Mouse (Mus musculus) A20 (cell line): ENCODE results near the gene Fbn1.
"Not testable (repeated sequence)": the region's sequence is repeated elsewhere in the genome, so short reads cannot be mapped to it uniquely, and the experiment has no call there.

ENCODE experiments used
- DNase-seq: peaks from one replicate; pipeline ENCODE4 v3.0.0-alpha.2; 2011; ENCODE audit warnings: low read depth, low spot score

Gene Fbn1

DNA sequence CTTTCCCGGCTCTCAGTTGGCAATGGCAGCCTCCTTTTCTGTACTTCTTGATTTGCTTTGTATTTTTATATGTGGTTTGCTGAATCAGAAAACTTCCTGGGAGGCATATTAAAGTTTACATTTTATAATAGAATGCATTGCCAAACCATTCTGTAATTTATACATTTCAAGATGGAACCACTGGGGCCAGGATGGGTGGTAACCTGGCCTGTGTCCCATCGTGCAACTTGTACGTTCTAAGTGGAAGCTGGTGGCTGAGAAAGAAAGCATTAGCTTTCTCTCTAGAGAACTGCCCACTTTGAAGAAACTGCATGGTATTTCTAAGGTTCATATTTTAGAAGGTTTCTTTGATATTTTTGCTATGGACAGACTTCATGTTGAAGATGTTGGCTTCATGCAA, 212.3 kb downstream of the Fbn1 start:
- DNase-seq, result no peak

DNA sequence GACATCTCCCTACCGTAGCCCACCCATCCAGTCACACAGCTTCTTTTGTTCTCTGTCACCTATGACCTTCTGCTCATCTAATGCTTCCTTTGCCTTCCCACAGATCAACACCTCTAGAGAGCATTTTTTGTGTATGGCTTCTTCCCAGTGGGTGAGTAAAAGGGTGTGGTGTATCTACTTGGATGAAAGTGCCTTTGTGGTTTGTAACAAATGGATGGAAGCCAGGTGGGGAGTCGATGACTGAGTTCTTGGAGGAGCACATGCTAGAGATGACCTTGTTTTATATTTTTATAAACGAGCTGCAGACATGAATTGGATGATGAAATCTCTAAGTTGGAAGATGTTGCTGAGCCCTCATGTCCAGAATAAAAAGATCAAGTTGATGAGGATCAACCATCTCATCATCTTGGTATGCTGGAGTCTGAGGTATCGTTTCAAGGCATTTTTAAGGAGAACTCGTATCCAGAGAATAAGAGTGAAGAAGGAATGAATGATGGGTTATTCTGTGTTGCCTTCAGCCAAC, 213.8 kb downstream of the Fbn1 start:
- DNase-seq, result no peak

DNA sequence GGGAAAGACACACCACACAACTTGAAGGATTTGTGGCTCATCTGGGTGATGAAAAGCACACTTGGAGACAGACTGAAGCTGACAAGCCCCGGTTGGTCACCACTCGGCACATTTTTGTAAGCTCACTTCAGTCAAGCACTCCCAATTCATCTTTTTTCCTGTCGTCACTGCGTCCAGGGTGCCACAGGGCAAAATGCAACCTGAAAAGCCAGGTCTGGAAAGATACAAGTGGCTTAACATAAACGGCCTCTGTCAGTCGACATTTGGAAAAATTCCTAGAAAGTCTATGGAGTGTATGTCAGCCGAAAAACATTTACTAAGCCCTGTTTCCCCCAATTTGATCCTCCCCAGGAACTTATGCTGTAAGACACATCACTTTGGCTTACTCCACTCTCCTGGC, 215.2 kb downstream of the Fbn1 start:
- no peak for DNase-seq

DNA sequence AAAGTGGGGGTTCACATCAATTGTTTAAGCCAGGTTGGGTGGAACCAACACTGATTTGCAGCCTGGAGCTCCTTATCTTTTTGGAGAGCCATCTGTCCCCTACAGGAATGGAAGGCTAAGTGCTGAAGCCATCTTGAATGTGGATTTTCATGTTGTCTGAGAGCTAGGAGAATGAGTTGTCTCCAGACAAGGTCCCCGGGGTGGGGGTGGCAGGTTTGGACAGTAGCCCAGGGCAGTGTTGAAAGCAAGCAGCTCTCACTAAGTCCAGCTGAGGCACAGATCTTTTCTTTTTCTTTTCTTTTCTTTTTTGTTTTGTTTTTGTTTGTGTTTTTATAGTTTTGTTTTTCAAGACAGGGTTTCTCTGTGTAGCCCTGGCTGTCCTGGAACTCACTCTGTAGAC, 216.7 kb downstream of the Fbn1 start:
- no peak for DNase-seq

DNA sequence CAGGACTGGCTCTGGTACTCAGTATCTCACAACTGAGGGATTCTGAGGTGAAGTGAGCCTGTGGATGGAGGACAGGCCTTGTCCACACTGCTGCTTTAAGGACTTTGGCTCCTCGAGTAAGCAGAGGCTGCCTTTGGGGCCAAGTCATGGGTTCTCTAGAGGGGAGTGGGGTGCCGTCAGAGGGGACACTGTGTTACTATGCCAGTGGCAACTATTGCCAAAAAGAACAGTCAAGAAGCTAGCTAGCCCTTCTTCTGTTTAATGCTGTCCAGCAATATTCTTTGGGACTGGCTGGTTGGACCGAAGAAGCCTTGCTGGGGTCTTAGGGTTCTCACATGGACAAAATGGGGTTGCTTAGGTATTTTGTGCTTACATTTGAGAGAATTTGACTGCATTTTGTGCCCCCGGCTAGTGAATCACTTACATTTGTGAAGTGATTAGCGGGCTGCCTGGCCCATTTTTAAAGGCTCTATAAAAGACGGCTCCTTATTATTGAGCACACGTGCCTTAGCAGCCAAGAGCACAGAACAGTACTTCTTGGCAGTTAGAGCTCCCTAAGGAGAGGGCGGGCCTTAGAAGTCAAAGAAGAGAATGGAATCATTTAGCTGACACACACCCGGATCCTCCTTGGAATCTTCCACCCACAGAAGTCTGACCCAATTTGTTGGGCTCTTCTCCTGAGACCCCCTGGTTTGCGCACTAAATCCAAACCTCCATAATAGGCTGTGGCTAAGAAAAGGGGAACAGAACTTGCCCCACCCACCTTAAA, 217.4 kb downstream of the Fbn1 start:
- DNase-seq, result no peak

DNA sequence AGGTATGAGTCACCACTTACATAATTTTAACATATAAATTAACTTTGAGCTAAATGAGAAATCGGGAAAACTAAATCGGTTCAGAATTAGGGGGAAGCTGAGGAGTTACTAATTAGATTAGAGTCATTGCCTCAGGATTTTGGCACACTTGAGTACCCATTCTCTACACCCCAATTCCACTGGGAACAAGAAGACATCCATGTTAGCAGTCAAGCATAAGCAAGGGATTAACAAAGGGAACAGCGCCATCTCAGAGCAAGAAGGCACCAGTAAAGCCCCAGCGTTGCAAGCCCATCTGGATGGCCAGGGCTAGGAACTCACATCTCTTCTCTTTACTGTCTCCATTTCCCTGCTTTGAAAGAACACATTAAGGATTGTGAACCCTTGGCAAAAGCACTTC, 222.0 kb downstream of the Fbn1 start:
- no peak for DNase-seq

DNA sequence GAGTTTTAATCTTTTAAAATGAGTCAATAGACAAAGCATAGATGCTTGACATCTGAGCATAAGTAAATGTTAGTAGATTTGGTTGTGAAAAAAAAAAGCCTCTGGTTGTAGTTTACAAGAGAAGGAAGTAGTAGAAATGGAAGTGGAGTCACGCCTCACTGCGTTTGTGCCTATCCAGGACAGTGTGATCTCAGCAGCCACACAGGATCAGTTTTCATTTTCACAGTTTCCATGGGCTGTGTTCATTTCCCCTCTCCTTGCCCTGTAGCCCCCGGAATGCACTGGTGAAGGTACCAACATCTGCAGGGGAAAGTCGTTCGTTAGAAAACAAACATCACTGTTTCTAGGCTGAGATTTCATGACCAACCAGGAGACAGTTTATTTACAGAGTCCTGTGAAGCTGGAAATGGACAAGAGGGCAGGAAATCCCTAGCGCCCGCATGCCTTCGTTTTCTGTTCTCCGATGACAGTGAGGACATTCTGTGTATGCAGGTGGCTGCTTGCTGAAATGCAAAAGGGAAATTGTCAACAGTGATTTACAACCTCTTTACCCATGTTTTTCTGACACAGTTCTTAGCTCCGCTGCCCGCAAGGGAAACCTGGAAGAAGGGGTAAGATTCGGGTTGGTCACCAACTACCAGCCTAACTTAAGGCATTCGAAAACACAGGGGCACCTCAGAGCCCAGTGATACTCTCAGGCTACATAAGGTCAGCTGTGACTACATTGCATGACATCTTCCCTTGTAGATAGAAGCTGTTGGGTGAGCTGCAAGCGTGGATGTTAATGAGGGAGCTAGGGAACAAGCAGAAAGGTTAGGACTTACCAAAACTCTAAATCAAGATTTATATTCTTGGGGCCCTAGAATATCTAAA, 225.2 kb downstream of the Fbn1 start:
- peak; percentile 37 for DNase-seq

DNA sequence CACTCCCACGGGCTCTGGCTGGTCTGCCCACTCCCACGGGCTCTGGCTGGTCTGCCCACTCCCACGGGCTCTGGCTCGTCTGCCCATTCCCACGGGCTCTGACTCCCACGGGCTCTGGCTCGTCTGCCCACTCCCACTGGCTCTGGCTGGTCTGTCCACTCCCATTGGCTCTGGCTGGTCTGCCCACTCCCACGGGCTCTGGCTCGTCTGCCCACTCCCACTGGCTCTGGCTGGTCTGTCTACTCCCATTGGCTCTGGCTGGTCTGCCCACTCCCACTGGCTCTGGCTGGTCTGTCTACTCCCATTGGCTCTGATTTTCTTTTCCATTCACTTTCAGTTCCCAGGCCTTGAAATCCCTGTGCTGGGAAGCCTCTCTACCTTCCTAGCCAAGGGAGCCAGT, 227.8 kb downstream of the Fbn1 start:
- DNase-seq, result not testable (repeated sequence)

DNA sequence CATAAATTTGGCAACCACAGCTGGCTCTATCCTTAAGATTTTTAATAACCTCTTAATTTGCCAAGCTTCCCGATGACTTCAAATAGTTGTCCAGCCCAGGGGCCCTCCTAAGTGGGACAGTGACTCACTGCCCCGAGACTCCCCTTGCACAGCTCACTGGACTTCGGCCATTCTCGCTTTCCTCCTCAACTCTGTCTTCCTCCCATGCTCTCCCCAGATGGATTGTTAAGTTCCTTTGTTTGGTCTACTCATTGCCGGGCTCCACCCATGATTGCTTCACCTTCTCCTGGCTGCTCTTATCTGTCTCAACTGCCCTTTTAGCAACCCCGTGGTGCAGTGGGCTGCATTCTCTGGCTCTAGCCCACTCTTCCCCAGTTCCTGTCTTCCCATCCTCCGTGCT, 229.3 kb downstream of the Fbn1 start:
- DNase-seq, result no peak

DNA sequence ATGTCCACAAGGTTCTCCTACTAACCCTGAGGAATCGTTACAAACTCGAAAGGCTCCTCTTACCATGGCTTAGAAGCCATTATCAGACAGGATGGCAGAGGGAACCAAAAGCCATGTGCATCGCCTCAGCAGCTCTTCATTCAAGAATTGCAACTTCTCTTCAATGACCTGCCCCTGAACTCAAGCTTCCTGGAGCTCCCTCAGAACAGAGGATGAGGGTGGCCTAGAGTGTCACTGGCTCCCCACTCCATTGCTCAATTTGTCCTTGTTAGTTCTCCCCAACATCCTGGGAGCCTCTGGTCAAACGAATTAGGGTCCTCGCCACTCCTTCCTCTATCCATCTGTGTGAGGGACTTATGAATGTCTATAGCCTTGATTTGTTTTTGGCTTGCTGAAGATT, 231.1 kb downstream of the Fbn1 start:
- DNase-seq, result no peak

DNA sequence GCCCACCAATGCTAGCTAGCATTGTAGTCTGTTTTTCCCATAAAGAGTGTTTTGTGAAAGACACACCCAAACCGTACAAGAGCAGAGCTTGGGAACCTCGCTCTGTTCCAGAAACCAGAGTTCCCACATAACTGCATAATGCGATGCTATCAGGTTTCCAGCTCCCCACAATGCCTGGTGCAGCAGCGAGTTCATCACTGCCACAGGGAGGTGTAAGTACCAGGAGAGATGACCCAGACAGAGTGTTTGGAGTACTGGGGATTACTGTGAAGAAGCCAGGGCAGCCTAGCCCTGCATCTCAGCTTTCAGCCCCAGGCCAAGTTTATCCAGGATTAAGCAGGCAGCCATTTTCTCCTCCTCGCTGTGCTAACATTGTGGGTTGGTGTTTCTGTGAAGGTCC, 232.2 kb downstream of the Fbn1 start:
- no peak for DNase-seq

DNA sequence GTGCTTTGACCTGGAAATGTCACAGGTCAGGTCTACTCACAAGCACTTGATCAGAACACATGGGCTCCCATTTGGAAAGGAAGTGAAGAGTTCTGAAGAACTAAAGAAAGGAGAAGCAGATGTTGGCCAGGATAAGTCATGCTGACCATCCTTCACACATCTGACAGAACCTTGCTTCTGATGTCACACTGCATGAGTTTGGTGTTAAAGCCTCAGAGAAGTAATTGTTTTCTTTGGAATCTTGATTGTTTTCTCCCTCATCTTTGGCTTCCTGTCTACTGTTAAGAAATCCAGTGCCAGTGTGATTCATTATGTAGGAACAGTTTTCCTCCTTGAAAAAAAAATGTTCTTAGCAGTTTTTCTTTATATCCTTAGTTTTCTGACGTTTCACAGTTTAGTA, 238.9 kb downstream of the Fbn1 start:
- DNase-seq, result no peak

DNA sequence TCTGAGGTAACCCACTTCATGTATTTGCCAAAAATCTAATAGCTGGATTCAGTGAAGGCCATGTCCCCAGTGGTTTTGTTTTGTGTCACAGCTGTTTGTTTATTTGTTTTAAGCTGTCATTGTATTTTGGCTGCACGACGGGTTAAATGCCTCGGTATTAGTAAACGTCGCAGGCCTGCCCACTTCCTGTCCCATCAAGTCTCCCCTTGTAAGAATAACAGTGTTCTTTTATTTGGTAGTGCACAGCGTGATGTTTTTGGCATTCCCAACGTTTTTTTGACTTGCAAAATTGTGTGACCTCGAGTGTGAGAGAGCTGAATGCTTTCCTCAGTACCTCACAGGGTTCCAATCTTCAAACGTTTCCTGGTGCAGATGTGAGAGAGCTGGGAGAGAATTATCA, 244.0 kb downstream of the Fbn1 start:
- no peak for DNase-seq

DNA sequence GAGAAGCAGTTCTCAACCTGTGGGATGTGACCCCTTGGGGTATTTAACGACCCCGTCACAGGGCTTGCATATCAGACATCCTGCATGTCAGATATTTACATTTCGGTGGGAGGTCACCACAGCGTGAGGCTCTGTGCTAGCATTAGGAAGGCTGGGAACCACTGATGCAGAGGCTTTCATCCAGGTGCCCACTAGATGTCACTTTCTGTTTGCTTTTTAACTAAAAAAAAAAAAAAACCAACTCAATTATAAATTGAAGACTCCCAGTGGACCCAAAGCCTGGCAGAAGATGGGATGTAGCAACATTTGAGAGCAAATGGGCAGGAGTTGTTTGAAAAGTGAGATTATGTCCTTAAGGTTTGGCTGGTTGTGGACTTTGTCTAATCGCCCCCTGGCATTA, 244.7 kb downstream of the Fbn1 start:
- peak; percentile 23 for DNase-seq

DNA sequence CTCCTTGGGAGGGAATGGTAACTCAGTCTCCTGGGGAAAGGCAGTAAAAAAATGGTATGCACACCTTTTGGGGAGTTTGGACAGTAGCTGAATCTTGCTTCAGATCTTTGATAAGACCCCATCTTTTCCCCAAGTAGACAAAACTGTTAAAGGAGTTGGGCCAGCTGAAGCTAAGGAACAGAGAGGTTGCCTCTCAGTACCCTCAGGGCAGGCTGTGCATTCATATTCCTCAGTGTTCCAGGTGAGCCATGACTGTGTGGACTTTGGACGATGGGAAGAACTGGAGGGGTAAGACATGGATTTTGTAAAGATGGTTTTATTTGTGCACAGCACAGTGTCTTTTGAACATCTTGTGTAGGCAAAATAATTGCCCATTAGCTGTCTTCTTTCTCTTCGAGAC, 247.5 kb downstream of the Fbn1 start:
- DNase-seq, result no peak

DNA sequence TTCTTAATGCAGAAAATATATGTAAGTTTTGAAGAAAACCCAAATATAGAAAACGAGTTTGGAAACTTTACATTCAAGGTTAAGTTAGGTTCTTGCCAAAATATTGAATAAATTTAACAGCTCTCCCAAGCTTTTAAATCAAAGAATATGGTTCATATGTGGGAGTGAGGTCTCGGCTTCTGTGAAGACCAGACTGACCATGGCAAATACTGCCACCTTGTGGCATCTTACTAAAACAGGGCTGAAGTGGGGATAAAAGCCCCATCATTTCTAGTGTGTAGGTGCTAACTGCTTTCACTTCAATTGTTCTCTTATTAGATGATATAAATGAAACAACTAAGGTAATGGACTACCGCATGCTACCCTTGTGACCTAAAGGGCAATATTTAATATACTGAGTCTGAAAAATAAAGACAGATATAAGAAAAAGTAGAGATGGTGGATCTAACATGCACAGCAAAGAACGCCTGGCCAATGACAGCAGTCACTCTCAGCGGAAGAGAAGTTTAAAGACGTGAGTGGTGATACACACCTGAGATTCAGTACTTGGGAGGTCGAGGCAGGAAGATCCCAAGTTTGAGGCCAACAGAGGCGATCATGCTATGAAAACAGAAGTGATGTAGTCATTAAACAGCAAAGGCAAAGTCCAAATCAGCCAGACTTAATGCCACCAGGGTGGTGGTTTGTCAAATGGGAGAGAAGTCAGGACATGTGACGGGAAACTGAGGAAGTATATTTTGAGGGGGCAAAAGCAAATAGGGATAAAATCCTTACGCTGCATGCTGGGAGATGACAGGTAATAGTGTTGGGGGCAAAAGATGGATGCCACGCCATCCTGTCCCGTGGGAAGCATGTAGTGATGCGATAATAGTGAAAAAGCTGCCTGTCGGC, 248.3 kb downstream of the Fbn1 start:
- peak; percentile 46 for DNase-seq

DNA sequence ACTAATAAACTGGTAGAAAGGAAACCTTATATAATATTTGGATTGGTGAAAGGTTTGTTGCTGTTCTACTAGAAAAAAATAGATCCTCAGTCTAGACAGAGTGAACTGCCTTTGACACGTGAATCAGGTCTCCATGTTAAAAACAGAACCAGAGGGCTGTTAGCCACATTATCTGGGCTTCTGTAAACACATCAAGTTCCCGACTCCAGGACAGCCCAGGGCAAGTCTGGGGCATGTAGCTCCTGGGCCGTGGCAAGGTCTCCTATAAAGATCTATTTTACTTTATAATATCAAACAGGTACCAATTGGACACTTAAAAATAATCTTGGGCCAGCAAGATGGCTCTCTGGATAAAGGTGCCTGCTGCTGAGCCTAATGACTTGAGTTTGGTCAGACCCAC, 251.9 kb downstream of the Fbn1 start:
- DNase-seq, result no peak

DNA sequence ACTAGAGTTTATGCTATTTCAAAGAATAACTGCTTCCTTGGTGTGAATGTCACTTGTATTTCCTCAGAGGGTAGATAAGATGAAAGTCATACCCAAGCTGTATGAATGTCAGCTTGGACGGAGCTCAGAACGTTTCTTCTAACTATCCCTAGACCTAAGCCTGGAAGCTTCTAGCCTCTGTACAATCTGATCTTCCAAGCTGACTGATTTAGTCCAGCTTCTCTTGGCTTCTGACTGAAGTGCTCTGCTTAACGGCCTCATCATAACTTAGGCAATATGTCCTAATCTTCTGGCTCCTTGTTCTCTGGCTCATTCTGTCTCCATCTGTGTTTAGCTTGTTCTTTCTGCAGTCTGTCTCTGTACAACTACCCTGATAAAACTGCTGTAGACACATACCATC, 253.2 kb downstream of the Fbn1 start:
- no peak for DNase-seq

DNA sequence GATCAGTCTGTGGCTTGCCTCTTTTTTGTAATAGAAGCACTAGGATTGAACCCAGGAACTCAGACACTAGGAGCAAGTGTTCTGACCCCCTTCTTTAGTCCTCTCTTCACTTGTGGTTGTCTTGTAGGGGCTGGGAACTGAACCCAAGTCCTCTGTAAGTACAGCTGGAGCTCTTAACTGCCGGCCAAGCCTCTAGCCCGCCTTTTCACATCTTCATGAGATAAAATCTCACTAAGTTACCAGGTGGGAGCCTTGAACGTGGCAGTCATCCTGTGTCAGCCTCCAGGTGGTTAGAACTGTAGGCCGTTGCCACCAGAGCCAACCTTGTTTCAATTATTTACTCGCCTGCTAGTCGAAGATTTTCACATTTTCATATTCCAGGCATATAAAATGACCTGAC, 254.1 kb downstream of the Fbn1 start:
- no peak for DNase-seq

DNA sequence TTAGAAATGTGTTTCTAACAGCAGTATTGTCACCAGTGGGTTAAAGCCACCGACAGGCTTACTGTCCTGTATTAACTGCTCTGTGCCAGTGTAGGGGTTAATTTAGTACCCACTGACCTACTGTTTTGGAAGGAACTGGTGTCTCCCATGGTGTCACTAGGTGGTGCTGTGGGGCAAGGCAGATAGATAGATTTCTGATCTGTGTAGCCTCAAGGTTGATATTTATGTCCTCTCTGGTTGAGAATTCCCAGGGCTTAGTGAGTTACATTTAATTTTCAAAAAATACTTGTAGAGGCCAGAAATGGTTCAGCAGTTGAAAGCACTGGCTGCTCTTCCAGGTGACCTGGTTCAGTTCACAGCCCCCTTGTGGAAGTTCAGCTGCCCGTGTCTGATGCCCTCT, 255.5 kb downstream of the Fbn1 start:
- DNase-seq, result peak; percentile 66

DNA sequence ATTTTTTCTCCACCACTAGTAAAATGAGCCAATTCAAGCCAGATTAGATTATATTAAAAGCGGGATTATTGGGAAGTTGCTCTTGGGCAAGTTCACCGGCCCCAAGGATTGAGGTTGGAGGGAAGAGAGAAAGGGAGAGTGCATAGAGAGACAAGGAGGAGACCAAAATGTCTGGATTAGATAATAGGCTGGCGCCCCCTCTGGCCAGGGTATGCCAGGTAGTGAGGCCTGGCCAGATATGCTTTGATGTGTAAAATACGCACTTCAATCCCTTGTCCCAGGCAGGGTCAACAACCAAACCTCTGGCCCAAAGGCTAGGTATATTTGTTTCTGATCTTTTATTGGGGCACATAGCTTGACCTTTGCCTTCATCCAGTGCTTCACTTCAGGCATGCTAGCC, 256.0 kb downstream of the Fbn1 start:
- DNase-seq, result peak; percentile 50
